Mouse (Mus musculus) adrenal gland, postnatal 10 days (tissue): Measurements from ENCODE around the gene Get4. TPM values are rescaled to one million over a fixed set of nuclear protein-coding genes. Genes with fewer than 3 reads are reported as not detected.

Experiments
- DNase-seq: peaks from one replicate; pipeline ENCODE4 v3.0.0; 2021; ENCODE audit warnings: mixed read lengths
- total RNA-seq, 2 experiments: library from RNA; stranded (reverse); gene quantifications; 2 replicates each; pipeline ENCODE4 v1.2.3; 2021

Gene Get4
- total RNA-seq, 2 experiments from 2014 or later = 69.6 to 82.9 TPM

DNA sequence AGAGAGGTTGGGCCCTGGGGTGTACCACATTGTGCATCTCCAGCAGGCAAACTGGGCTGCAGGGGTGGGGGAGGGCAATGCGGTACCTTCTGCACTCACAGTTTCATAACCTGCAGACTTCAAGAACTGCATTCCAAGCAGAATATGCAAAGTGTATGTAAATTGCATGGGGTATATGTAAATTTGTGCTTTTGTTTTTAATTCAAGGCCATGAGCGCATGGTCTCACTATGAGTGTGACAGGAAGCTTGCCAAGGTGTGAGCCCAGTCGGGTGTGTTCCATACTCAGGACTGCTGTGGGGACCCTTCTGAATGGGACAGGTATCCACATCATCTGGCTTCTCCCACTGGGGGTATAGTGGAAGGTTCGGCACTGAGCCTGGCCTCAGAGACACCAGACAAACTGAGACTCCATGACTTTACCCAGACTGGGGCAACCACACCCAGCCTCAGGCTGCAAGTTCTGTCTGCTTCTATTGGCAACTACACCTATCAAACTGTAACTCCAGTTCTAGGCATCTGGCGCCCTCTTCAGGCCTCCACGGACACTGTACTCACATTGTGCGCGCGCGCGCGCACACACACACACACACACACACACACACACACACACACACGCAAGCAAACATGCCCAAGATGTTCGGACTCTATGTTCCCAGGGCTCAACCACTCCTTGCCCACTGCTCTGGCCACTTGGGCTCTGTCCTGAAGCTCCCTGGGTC, 31.5 kb downstream of the Get4 start:
- DNase-seq = no peak

DNA sequence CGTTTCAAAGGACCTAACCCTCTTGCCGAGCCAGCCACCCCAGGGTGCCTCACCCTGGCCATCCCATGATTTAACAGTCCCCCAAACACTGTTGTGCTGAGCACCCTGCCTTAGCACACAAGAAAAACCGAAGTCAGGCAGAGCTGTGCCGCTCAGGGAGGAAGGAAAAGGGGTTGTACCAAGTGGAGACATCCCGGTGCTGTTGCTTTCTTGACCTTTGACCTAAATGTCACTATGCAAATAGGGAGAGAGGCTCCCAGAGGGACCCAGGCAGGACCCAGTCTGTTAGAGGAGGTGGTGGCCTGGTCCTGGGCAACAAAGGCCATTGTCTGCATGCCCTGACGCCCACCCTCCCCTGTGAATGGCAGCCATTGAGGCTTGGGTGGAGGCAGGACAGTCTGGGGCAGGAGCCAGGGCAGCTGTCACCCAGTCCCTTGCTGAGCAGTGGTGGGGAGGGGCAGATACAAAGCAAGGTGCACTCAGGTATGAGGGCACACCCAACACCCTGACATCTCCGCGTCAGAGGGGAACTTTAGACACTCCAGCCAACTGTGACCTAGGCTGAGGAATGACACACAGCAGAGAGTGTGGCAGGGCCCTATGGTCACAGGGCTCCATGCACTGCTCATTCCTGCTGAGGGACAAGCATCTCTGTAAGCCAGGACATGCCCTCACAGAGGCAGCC, 33.4 kb downstream of the Get4 start:
- no peak for DNase-seq

DNA sequence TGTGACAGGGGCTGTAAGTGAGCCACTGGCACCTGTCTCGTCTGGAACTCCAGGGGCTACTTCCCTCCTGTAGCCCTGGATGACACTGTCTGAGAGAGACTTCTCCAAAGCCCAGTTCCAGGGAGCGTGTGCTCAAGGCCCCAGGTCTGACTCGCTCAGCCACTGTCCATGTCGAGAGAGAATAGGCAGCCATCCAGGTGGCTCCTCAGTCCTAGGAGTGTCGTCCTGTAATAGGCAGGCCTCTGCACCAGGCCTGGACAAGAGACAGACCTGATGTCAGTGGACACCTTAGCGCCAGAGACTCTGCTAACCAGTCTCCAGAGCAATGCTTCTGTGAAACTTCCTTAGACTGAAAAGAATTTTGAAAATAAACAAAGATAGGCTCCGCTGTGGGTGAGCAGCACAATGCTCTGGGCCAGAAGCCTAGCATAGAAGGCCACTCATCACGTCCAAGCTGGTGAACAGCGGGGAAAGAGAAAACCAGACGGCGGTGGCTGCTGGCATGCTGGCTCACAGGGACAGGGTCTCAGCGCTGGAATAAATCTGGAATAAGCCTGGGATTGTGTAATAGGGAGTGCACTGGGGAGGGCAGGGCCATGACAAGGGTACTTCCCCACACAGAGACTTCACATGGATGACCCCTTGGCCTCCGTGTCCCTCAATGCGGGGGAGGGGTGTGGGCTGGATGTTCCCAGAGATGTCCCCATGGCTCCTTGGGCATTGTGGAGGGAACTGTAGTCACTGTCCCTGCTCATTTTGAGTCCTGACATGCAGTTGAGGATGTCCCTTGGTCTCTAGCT, 34.2 kb downstream of the Get4 start:
- DNase-seq = peak; percentile 30

GRCm38 (mm10) chr5:139287099-139287498, 35.0 kb downstream of the Get4 start:
- no peak for DNase-seq

- DNase-seq = no peak
Observed at GRCm38 (mm10) chr5:139287787-139288186, 35.7 kb downstream of the Get4 start.

DNA sequence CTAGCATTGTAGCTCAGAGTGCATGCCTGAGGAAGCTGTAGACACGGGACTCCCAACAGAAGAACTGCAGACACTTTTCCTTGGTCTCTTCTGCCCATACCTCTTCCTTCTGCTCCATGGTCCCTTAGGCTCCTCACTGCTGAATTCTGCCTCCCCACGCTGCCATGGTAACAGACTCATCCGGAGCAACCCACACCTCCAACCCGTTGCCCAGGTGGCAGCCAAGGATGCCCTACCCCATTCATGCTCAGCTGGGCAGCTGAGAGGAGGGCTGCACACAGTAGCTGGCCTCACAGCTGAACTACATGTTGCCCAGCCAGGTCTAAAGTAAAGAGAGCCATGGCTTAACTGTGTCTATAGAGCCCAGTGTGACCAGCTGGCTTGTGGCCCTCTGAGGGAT, 36.5 kb downstream of the Get4 start:
- no peak for DNase-seq

DNA sequence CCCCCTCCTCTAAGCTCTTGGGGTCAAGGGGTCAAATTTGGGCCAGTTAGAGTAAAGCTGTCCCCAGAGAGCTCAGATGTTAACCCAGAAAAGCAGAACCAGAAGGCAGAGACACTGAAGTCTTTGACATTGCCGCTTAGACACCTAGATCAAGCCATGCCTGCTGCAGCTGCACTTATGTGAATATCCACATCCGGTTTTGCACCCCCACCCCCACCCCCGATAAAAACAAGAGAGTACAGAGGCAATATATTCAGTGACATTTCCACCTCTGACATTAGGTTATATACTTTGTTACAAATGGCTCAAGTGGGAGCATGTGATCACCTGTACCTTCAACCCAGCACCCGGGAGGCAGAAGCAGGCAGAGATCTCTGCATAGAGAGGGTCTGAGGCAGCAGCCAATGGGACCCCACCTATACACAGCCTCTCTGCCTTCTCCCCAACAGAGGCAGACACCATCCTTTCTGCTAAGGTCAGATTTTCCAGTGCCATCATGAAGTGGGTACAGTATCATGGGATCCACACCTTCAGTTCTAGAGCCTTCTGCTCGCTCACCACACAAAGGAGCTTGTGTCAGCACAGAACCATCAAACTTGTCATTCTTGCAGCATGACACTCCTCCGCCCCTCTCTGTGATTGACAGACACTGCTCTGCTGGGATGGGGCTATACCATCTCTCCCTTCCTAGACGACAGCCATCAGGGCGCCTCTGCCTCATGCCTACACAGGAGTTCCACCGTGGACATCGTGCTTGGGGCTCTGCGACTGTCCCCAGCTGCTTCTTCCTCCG, 38.5 kb downstream of the Get4 start:
- no peak for DNase-seq

- peak; percentile 37 for DNase-seq
Observed at GRCm38 (mm10) chr5:139291811-139292560, 39.9 kb downstream of the Get4 start.

- no peak for DNase-seq
Observed at GRCm38 (mm10) chr5:139294089-139294488, 42.0 kb downstream of the Get4 start.

DNA sequence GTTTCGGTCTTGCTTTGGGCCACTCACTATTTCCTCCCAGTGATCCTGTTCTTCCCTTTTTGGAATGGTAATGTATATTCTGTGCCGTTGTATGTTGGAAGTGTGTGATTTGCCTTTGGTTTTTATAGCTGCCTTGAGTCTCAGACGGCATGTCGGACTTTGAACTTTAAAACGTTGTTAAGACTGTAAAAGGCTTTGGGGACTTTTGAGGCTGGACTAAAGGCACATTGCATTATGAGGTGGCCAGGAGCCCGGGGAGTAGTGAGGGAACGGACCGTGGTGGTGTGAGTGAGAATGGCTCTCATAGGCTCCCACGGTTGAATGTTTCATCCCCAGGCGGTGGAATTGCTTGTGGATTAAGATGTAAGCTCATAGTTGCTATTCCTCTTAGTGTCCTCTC, 45.0 kb downstream of the Get4 start:
- no peak for DNase-seq

DNA sequence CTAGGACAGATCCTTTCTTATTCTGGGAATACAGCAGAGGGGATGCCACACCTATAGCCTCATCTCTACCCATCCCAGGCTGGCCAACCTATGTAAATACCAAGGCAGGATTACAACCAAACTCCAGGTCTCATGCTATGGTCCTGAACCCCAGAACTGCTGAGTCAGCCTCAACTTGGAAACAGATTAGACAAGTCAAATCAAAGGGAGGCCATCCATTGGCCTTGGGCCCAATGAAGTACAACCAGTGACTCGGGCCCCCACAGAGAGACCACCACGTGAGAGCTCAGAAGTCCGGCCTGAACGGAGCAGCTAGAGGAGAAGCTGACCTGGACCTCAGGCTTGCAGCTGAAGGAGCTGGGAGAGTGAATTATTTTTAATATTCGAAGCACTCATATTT, 45.6 kb downstream of the Get4 start:
- no peak for DNase-seq

DNA sequence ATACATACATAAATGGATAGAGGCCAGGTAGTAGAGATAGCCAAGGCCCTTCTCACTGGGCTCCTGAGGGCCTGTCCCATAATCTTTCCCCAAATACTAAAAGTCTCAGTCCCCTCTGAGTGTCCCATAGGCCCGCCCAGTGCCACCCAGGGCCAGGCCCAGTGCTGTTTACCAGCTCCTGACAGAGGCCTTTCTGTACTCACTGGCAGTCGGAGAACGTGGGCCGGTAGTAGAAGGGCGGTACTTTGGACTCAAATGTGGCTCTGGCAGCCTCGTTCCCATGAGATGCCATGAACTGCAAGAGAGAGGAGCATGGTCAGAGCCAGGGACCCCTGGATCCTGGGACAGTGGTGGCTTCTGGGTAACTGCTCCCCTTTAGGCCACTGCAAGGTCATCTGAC, 50.0 kb downstream of the Get4 start:
- DNase-seq = no peak

- no peak for DNase-seq
Observed at GRCm38 (mm10) chr5:139303646-139304061, 51.5 kb downstream of the Get4 start.

GRCm38 (mm10) chr5:139309946-139310345, 57.8 kb downstream of the Get4 start:
- DNase-seq = no peak

DNA sequence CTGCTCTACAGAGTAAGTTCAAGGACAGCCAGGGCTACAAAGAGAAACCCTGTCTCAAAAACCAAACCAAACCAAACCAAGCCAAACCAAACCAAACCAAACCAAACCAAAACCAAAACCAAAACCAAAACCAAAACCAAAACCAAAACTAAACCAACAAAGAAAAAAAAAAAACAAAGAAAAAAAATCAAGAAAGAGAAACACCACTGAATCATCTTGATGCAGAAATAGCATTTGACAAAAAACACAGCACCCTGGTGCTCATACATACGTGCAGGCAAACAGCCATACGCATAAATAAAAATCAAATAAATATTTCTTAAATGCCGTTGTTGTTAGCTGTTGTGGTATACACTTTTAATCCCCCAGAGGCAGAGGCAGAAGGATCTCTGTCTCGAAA, 58.4 kb downstream of the Get4 start:
- DNase-seq = no peak

- no peak for DNase-seq
Observed at GRCm38 (mm10) chr5:139311822-139312221, 59.7 kb downstream of the Get4 start.

DNA sequence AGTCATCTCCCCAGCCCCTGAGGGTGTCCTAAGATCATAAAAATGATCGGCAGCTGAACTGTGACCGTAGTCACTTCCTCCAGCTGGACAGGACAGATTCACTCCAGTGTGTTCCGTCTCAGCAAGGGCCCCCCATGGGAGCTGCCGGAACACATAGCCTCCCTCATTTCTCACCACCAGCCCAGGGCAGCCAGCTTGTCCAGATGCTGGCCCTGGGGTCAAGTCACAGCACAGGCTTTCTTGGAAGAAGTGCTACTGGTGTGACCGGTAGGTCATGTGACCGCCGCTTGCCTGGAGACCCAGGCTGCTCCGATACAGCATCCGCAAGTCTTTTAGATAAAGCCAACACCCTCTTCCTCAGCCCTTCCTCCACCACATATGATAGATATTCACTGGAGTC, 61.4 kb downstream of the Get4 start:
- no peak for DNase-seq

DNA sequence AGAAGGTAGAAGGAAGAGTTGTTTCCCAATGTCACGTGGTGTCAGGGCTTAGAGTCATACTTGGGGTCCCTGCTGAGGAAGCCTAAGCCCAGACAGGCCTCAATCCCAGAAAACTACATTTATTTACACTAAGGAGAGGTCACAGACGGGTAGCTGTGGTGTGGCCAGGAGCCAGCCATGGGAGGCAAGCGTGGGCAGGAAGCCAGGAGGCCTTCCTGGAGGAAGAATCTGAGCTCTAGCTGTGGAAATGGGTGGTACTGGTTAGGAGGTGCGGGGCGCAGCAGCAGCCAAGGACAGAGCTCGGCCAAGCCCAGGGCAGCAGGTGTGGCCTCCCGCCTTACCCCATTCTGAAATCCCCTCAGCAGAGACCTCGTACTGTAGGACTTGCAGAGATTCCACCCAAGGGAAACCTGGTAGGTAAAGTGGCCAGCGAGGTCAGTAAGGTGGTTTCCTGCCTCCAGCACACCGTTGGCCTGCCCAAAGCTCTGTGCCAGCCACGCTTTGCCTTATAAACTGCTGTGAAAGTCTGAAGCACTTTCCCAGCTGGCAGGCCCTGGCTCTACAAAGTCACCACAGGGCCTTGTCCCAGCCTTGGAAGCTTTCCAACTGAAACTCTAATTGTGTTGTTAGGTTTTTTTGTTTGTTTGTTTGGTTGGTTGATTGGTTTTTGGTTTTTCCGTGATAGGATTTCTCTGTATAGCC, 63.0 kb downstream of the Get4 start:
- DNase-seq = no peak

GRCm38 (mm10) chr5:139316982-139317675, 65.0 kb downstream of the Get4 start:
- no peak for DNase-seq
